Mouse (Mus musculus) gastrocnemius, adult 8-10 months (tissue): ENCODE data around the gene Loxl4. TPM values are rescaled to one million over a fixed set of nuclear protein-coding genes. Genes with fewer than 3 reads are reported as not detected.

Source experiments
- DNase-seq, 2 experiments: peaks; one replicate each; pipeline ENCODE4 v3.0.0; 2022; ENCODE audit warnings: low spot score in 2 of 2
- total RNA-seq, 4 experiments: library from RNA; stranded (reverse); gene quantifications; 2 replicates each; pipeline ENCODE4 v1.2.4; 2022

Gene Loxl4
- 1 to 10 TPM in 2 of 4 experiments, under 1 TPM in 2; 0.56 to 1.3 (median 1.1) TPM for total RNA-seq

DNA sequence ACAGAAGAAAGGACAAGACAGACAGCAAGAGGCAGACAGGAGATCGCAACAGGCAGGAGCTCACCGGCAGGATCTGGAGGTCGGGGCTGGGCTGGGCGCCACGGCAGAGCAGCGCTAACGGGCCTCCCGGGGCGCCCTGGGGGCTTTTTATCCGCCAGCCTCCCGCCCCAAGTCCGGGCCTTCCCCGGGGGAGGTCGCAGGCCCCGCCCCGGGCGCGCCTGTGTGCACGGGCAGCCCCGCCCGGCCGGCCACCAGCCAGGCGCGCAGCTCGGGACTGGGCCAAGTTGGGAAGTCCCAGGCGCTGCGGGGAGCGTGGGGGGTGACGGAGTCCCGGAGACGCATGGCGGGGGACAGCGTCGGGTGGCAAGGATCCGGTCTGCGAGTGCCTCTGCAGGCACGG, at the start of gene Loxl4:
Loxl4 (minus strand) TSS at position 160 of the 400 bp plus-strand sequence.
- DNase-seq, result peak; percentile 82 to 85

DNA sequence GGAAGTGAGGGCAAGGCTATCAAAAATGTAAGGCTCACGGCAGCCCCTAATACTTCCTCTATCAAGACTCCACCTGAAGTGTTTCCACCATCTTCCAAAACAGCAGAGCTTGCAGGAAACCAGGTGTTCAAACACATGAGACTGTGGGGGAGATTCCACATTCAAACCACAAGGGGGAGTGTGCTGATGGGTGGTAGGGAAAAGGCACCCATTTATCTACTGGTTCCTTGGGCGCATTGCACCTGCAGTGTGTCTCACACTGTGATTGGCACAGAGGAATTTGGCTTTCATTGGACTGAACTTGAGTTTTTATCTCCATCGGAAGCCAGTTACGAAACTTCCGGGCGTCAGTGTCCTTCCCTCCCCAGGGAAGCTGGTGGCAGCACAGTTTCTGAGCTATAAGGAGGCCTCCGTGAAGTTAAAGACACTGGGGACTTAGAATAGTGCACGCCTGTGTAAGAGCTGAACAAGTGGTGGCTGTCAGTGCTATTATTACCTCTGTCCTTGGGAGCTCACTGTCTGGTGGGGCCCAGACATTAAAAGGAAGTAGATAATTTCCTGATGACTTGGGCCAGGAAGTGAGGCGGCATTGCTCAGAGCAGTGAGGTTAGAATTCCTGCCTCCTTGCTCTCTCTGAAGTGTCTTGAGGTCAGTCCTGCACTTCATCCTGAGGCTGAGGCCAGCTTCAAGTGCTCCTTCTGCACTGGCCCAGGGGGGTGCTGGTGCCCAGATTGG, 49.0 kb upstream of the Loxl4 start:
- DNase-seq, result no peak

DNA sequence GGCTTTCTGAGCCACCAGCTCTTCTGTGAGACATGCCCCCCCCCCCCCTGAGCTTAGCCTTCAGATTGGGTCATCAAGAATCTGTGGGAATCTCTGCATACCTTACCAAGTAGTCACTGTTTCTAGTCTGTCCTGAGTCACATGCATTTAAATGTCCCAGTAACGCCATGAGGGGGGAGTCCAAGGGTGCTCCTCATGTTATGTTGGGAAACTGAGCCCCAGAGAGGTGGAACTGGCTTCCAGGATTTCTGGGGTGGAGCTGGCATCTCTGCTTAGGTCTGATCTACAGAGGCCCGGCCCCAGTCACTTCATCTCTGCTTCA, 47.6 kb upstream of the Loxl4 start:
- DNase-seq, result no peak

DNA sequence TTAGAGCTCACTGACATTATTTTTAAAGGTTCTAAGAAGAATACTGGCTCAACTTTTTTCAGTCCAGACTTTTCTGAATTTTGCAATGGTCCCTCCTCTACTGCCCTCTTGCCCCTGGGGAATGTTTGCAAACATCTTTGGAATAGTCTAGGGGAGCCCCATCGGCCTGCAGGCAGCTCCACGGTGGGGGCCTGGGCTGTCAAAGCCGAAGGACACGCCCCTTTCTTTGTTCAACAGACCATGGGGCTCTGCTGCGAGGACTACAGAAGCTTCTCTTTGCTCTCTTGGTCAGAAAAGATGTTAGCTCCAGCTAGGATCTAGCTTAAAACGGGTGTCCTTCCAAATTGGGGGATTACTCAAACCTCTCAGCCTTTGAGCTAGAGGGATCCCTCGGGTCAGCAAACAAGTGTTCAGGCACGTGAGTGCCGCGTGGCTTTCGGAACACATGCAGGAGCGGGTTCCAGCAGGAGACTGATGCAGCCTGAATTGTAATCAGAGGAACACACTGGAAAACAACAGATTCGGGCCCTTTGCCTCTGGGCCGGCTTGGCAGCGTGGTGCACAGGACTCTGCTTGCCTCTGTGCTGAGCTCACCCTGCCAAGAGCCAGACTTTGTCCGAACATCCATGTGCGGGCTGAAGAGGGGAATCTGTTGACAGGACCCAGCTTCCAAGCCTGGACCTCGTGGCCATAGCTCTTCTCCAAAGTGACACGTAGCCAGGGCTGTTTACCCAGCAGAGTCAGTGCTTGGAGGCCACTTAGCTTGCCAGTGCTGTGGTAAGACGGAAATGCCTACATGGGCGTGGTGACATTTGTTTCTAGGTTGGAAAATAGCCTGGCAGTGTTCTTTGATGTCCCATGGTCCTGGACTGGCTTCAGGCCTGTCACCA, 47.0 kb upstream of the Loxl4 start:
- DNase-seq, result peak; percentile 84 to 88

DNA sequence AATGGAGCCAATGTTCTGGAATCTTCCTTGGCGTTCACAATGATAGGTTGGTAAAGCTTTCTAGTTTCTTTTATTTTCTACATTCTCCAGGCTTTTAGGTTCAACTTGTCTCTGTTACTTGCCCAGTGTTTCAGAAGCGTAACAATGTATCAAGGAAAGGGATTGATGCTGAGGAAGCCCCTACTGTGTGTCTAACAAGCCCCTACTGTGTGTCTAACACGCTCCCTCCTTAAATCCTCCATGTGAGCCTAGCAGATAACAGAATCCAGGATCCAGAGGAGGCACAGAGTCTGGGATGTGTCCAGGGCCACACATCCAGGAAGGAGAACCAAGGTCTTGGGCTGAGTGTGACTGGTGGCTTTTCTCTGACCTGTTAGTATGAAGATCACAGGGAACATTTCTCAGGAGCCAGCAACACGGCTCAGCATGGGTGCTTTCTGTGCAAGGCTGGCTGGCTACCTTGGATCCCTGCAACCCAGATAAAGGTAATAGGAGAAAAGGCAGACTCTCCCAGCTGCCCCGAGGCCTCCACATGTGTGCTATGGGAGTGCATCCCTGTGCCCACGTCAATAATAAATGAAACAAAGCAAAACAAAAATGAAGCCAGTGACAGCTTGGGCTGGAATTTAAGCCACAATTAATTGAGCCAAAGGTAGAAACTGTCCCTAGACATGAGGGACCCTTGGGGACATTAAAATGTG, 46.0 kb upstream of the Loxl4 start:
- DNase-seq, result no peak

DNA sequence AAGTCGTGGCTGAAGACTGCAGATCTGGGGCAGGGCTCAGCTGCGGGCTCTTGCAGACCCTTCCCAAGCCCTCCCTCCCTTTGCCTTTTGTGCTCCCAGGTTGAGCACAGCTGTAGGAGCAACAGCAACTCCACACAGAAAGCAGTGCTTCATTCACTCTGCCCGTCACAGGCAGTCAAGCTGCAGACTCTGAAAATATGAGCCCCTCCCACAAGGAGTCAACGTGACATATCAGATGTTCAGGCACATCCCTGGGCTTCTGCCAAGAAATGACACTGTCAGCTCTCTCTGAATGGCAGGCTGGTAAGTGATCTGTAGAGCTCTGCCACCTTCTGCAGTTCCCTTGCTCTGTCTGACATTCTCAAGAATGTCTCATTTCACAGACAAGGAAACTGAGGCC, 45.2 kb upstream of the Loxl4 start:
- DNase-seq, result no peak

DNA sequence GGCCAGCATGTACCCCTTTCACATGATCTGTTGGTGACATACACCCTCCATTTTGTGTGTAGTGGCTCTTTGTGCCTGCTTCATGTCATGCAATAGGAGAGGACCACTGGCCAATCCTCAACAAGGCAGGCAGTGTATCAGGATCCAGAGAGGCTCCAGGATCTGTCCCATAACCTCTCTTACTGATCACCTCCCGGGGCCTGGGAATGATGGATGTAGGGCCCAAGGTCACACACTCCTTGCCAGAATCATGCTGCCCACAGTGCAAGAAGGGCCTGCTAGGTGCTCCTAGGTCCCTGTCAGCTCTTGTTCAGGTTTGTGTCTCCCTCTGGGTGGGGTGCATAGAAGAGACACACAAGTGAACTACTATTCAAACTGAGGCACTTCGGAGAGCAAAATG, 44.7 kb upstream of the Loxl4 start:
- DNase-seq, result no peak

DNA sequence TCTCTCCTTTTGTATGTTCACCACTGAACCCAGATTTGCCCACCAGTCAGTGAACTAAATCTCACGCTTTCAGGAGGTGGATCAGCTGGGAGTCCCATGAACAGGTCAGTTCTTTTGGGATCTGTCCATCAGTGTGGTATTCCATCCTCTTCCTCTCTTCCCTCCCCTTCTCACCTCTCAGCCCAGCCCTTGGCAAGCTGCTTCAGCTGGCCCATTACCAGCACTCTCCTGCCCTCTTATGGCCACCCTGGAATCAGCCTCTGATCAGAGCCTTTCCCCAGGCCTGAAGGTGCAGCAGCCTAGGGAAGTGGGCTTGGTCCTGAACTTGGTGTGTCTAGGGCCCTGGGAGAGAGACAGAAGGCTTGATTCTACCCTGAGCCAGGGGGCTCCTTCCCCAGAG, 42.4 kb upstream of the Loxl4 start:
- peak; percentile 43 to 59 for DNase-seq

DNA sequence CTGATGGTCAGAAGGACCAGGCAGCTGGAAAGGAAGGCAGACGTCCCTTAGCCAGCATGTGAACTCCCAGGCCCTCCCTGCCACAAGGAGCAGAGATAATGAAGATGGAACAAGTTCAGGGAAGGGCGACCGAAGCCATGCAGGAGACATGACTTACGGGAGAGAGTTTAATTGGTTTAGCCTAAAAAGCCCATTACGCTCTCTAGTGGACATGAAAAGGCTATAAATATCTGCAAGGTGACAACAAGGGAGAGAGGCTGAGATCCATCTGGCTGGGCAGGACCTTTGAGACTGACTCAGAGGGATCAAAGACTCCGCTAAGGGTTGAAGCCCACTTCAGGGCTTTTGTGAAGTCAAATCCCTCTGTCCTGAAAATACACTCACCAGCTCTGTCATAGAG, 40.5 kb upstream of the Loxl4 start:
- DNase-seq, result no peak

DNA sequence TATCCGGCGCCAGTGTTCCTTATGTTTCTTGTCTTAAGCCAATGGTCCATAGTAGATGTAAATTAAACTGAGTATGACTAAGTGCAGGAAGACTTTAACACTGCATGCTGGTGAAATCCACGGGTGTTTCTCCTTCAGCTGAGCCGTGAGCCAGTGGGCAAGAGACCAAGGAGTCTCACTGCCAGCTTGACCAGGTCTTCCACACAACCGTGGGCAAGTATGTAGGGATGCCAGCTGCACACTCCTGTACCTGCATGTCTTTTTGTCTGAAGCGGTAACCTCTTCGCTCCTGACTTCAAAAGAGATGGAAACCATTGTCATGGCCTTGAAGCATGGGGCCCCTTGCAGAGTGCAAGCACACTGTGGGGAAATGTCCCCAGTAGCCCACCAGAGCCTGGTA, 39.8 kb upstream of the Loxl4 start:
- no peak for DNase-seq

DNA sequence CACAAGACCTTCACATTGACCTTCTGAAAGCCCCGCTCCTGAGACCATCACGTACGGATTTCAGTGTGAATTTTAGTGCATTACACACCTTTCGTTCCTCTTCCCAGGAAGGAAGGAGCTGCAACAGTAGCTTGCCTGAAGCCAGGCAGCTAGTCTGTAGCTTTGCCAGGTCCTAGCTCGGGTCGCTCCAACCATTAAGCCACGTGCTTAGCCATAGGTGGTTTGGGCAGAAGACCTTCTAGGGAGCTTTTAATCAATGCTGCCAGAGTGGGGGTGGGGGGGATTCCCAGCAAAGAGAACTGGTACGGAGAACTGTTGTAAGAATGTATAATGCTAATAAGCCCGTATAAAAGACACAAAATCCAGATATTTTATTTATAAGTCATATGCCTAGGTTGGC, 27.6 kb upstream of the Loxl4 start:
- no peak for DNase-seq

DNA sequence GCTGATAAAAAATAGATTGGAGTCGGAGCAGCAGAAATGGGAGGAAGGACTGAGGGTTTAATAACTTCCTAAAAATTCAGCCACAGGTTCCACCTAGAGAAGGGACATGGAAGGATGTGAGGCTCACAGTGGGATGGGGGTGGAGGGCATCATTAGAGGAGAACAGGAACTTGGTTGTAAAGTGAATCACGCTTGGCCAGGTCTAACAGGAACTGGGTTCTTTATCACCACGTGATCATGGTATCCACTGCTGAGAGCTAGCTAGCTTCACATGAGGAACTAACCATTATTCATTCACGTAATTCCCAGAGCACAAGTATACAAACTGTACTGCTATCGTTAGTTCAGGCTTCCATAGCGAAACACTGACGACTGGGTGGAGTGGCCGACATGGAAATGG, 26.9 kb upstream of the Loxl4 start:
- DNase-seq, result no peak

DNA sequence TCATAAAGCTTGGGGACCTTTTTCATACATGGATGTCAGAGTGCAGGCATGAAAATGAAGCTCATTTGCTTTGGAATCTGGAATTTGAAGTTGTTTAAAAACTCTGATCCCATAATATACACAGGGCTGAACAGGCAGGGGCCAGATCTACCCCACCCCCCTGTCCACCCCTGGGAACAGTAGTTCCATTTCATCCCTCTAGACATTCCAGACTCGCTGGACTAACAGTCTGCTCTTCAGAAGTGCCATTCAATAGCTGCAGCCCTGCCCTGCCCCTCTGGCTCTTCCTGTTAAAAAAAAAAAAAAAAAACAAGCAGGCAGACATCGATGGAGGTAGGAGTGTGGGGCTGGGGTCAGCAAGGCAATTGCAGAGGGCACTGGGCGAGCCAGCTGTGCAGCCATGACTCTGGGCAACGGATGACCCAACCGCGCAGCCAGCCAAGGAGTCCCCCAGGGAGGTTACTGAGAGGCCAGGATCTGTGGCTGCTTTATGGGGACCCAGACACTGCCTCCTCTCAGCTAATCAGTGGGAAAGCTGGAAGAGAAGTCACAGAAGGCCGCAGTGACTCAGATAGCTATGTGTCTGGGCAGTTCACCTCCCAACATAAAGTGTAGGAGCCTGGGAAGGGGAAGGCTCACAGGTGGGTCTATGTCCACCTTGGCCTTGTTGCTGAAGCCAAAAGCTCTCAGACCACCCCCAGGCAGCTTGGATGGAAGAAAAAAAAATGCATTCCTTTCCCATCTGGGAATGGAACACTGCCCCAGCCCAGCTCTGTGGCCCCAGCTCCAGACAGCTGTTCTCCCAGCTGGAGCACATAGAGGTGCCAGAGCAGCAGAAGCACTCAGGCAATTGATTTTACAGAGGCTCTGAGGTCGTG, 26.2 kb upstream of the Loxl4 start:
- DNase-seq, result peak in 1 of 2 experiments; percentile 52

DNA sequence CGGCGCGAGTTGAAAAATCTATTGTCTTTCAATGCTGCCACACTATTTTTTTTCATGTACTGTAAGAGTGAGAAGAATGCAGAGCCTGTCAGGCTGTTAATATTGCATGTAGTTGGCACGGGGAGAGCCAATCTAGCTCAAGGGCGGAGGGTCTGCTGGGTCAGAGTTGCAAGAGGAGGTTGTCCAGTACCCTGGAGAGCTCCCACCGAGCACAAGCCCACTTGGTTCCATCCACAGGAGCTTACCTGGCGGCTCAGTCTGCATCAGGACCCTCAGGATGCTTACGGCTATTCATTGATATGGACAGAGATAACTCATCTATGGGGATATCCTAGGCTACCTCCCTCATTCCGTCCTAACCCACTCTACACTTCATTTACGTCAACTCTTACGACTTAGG, 24.0 kb upstream of the Loxl4 start:
- DNase-seq, result no peak

DNA sequence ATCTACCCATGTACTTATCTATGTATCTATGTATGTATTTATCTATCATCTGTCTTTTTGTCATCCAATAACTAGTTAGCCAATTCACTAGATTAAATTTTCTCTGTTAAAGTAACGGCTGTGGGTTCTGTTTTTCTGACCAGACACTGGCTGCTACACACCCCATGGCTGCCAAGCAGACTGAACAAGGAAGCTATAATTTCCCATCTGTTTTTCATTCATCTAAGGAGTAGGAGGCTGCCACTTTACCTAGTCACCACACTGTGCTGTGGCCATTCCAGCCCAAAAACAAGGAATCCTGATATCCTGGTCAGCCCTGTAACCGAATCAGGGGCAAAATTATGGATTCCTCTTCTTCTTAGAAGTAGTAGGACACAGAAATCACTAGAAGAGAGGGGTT, 21.0 kb upstream of the Loxl4 start:
- no peak for DNase-seq

DNA sequence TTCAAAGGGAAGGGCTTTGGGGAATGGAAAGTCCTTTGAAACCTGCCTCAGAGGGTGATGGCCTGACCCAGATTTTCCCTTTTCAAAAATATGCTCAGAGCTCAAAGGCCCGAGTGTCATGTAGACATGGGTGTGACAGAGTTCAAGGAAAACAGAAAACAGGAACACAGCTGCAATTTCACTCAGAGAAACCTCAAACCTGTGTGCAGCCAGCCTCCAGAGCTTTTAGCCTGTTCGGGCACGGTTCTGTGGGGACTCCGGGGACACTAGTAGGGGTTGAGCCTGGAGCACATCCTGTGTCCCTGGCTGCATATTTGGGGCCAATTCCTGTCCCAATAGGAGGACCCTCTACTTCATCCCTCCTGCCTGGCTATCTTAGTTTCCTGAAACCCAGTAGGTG, 19.7 kb upstream of the Loxl4 start:
- DNase-seq, result no peak

DNA sequence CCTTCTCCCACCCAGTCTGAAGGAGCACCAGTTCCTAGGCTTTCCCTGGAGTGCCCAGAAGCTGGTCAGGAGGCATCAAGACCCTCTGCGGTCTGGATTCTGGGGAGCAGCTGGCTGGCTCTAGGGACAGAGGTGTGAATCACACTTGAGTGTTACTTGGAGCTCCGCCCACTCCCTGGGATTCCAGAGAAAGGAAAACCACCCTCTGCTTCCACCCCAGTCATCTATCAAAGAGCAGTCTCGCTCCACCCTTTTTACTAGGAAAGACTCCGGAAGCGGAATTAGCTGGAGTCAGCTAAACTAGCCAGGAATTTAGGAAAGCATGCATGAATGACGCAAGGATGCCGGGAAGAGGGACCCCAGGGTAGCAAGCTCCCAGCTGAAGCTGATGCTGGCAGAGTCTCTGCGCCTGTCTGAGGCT, 18.9 kb upstream of the Loxl4 start:
- DNase-seq, result peak; percentile 35 to 46

DNA sequence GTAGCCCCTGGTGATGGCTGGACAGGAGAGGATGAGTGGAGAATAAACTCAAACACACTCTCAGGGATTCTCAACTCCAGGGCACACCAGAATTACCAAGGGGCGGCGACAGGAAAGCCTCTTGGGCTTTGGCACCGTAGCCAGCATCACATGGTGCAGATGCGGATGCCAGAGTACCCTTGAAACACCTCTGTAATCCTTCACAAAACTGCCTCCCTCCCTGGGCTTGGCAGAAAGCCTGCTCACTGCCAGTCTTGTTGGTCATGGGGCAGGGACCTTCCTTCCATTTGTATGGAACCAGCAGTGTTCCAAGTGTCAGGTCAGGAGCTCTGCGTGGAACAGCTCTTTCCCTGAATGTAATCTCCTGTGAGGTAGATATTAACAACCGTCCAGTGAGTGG, 15.5 kb upstream of the Loxl4 start:
- DNase-seq, result no peak

DNA sequence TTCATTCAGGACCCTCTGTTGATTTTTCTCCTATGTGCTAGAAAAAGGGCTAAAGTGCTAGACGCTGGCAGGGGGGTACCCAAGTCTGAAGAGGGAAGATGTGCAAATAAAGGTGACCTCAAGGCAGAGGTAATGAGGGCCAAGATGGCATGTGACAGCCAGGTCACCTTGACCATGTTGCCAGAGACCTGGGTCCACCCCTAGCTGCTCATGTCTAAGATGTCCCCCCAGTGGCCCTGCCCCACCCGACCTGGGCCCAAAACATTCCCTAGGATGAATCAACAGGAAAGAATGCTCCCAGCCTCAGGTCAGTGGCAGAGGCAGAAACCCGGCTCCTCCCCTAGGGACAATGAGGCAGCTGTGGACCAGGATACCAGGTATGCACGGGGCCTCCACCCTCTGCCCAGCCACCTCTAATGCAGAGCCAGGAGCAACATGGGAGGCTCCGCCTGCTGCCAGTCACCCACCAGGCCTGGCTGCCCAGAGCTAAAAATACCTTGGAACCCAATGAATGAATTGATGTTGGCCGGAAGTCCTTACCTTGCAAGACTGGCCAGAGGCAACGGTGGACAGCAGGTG, 1.1 kb upstream of the Loxl4 start:
- no peak for DNase-seq

DNA sequence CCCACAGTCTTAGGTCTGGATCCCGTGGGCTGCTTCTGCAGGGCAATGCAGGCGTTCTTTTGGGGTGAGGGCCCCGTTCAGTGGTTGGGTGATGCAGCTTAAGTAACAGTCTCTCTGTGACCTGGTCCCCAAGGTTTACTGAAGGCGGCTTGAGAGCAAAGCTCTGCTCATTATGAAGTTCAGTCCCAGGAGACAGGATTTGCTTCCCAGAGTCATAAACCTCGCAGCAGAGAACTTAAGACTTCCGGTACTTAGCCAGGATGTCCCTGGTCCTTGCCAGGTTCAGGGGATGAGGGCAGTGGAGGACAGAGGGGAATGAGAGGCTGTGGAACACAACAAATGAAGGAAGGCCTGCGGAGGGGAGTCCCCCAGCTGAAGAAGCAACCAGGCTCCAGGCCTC, 503 bp upstream of the Loxl4 start:
- DNase-seq, result peak in 1 of 2 experiments; percentile 24

DNA sequence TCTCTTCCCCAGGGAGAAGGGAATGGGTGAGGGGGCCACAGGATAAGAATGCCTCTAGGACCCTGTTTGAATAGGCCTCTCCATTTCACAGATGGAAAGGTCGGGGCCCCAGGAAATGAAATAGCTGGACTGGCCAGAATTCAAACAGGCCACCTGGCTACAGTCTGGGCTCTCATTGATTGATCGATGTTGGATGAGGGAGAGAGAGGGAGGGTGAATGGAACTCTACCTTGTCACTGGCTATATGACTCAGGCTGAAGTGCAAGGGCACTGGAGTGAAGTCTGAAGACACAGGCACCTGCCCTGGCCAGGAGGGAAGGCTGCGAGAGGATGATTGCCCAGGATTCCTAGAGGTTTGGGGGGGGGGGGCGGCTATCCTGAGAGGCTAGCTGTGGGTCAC, 867 bp downstream of the Loxl4 start:
- DNase-seq, result no peak
